Mouse (Mus musculus): Measurements from ENCODE around the gene Ankle1. TPM values are rescaled to one million over a fixed set of nuclear protein-coding genes. Genes with fewer than 3 reads are reported as not detected.

Gene Ankle1
- polyA plus RNA-seq, 1 experiment from 2014 or later = 16.3 TPM

DNA sequence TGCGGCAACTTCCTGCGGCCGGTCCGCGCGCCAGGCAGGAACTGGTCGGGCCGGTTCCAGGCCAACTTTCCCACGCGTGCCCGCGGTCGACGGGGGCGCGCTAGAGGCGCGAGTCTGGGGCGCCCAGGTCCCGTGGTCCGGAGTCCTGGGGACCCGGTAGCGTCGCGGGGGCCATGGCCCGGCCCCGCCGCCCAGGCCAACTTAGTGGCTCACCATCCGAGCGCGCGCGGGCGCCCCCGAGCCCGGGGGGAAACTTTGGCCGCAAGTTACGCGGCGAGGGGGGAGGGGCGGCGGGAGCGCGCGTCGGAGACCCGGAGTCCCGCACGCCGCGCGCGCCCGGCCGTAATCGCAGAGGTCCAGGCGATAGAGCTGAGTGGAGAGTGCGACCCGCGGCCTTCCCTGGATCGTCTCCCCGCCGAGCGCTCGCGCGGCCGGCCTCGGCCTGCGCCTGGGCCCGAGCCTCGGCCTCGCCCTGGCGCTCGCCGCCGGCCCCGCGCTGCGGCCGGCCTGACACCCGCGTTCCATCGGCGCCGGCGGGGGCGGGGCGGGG lies 24.3 kb upstream of the Ankle1 start, which contains the start of gene Nr2f6:
Nr2f6 (minus strand) TSS at position 540 of the 550 bp plus-strand sequence.
- ATAC-seq (ENCODE audit: low FRiP score) (peak; percentile 25), DNase-seq (ENCODE audit: low spot score, missing footprints) (peak; percentile 98)
- peaks cover 4% of the 10 kb centered on the region; the same call in 1 of the 2 replicates for H3K36me3 ChIP-seq (ENCODE audit: control insufficient read depth, insufficient read depth, low read length)
- peak within 1 kb of the TSS; percentile 98 for H3K4me2 ChIP-seq
- H3K4me1 ChIP-seq (ENCODE audit: control insufficient read depth, insufficient read depth, low read length) = peaks cover 40% of the 10 kb centered on the region
- WGBS = under 1% methylated on average over 57 of the region's 89 CpGs
- no peaks in the 10 kb centered on the region for H3K9me3 ChIP-seq (ENCODE audit: control insufficient read depth, low read length)
- H3K4me3 ChIP-seq (ENCODE audit: low read depth, low read length) = peak within 1 kb of the TSS; percentile 89
- peak within 1 kb of the TSS; percentile 91 for H3K27ac ChIP-seq (ENCODE audit: low read depth, low read length)
- H3K27me3 ChIP-seq (ENCODE audit: control insufficient read depth, insufficient read depth, low read length) = no peaks in the 10 kb centered on the region
- H3K9ac ChIP-seq (ENCODE audit: low read length) = peak within 1 kb of the TSS; percentile 90

DNA sequence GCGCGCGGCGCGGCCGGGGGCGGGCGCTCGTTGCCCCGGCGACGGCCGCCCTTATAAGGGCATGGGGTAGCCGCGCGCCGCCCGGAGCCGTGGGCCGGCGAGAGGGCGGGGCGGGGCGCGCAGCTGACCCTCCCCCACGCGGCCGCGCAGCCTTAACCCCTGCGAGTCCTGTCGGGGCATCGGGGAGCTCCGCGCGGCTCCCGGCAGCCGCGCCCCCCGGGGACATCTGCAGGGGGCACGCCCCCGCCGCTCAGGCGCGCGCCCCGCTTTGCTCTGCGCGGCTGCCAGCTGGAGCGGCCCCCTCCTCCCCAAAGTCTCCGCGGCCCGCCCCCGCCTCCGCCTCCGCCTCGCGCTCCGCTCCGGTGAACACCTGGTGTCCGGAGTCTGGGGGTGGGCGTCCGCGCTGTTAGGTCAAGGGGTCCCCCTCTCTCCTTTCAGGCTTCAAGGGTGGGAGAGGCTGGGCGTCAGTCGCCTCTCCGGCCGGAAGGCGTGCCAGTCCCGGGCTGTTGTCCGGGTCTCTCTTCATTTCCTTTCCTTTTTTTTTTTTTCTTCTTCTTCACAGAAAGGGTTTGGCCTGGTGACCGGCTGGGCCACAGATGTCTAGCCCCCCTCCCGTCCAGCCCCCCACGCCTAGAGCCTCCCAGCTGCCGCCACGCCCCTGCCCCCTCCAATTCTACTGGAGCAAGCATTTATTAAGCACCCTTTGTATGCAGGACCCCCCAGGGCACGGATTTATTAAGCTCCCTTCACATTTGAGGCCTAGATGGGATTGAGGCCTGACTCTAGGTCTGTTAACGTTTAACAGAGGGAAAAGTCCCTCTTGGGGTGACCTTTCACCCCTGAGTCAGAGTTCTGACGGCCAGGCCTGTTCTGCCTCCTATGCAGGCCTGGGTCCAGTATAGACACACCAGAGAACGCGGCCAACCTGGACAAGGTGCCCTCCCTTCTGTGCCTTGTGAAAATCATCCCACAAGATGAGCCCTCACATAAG lies 23.5 kb upstream of the Ankle1 start:
- Histone ChIP-seq H3K36me3 (ENCODE audit: control insufficient read depth, insufficient read depth, low read length) (peaks cover 4% of the 10 kb centered on the region; the same call in 1 of the 2 replicates), H3K9ac (ENCODE audit: low read length) (peak overlapping the region; percentile 90), H3K4me1 (ENCODE audit: control insufficient read depth, insufficient read depth, low read length) (peaks cover 35% of the 10 kb centered on the region), H3K9me3 (ENCODE audit: control insufficient read depth, low read length) (no peaks in the 10 kb centered on the region), H3K27ac (ENCODE audit: low read depth, low read length) (peak overlapping the region; percentile 91), H3K27me3 (ENCODE audit: control insufficient read depth, insufficient read depth, low read length) (no peaks in the 10 kb centered on the region), H3K4me2 (peak overlapping the region; percentile 98), H3K4me3 (ENCODE audit: low read depth, low read length) (peak overlapping the region; percentile 89)
- peak; percentile 99 for DNase-seq (ENCODE audit: low spot score, missing footprints)
- peak; percentile 88 for ATAC-seq (ENCODE audit: low FRiP score)
- WGBS = under 1% methylated on average over 76 of the region's 80 CpGs

DNA sequence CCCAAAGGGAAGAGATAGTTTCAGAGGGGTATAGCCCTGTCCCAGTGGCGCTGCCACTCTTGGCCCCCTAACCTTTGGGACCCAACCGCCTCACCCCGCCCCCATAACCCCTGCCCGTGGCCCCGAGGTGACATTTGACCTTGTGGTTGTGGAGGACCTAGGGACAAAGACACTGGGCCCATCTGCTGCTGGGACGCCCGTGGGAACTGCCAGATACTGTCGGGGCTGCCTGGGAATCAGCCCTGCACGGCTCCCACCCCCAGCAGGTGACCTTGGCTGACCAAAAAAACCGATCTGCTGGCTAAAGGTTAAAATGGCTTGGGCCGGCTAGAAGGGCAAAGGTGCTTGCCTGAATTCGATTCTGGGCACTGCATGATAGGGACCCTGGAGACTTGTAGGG lies 22.4 kb upstream of the Ankle1 start:
- no peak overlapping the region for H3K4me2 ChIP-seq
- no peaks in the 10 kb centered on the region for H3K9me3 ChIP-seq (ENCODE audit: control insufficient read depth, low read length)
- H3K27ac ChIP-seq (ENCODE audit: low read depth, low read length) = peak overlapping the region; percentile 91
- H3K9ac ChIP-seq (ENCODE audit: low read length) = no peak overlapping the region; the same call in 1 of the 2 replicates
- no peaks in the 10 kb centered on the region for H3K36me3 ChIP-seq (ENCODE audit: control insufficient read depth, insufficient read depth, low read length)
- peak; percentile 89 for DNase-seq (ENCODE audit: low spot score, missing footprints)
- H3K4me3 ChIP-seq (ENCODE audit: low read depth, low read length) = no peak overlapping the region
- H3K4me1 ChIP-seq (ENCODE audit: control insufficient read depth, insufficient read depth, low read length) = peaks cover 31% of the 10 kb centered on the region
- ATAC-seq (ENCODE audit: low FRiP score) = no peak
- 7% methylated on average over 12 of the region's 12 CpGs for WGBS
- H3K27me3 ChIP-seq (ENCODE audit: control insufficient read depth, insufficient read depth, low read length) = no peaks in the 10 kb centered on the region

DNA sequence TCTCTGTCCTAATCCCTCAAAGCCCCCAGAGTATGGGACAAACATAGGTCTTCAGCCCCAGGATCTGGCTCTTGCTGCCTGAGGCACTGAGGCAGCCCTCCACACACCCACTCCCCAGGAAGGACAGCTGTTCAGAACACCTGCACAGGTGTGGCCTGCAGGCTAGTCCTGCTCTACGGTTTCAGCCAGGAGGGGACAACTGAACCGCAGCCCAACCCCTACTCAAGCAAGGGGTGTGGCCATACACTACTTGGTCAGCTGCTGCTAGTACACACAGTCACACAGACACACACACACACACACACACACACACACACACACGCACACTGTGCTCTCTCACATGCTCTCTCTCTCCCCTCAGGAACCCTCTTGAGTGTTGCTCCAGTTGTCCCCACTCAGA lies 21.9 kb upstream of the Ankle1 start:
- Histone ChIP-seq H3K27ac (ENCODE audit: low read depth, low read length) (peak overlapping the region; percentile 91), H3K36me3 (ENCODE audit: control insufficient read depth, insufficient read depth, low read length) (no peaks in the 10 kb centered on the region), H3K4me3 (ENCODE audit: low read depth, low read length) (no peak overlapping the region), H3K4me1 (ENCODE audit: control insufficient read depth, insufficient read depth, low read length) (peaks cover 28% of the 10 kb centered on the region), H3K27me3 (ENCODE audit: control insufficient read depth, insufficient read depth, low read length) (no peaks in the 10 kb centered on the region), H3K9ac (ENCODE audit: low read length) (no peak overlapping the region), H3K9me3 (ENCODE audit: control insufficient read depth, low read length) (no peaks in the 10 kb centered on the region), H3K4me2 (no peak overlapping the region)
- ATAC-seq (ENCODE audit: low FRiP score) (no peak), DNase-seq (ENCODE audit: low spot score, missing footprints) (peak; percentile 82)
- 35% methylated on average over 3 of the region's 3 CpGs for WGBS

DNA sequence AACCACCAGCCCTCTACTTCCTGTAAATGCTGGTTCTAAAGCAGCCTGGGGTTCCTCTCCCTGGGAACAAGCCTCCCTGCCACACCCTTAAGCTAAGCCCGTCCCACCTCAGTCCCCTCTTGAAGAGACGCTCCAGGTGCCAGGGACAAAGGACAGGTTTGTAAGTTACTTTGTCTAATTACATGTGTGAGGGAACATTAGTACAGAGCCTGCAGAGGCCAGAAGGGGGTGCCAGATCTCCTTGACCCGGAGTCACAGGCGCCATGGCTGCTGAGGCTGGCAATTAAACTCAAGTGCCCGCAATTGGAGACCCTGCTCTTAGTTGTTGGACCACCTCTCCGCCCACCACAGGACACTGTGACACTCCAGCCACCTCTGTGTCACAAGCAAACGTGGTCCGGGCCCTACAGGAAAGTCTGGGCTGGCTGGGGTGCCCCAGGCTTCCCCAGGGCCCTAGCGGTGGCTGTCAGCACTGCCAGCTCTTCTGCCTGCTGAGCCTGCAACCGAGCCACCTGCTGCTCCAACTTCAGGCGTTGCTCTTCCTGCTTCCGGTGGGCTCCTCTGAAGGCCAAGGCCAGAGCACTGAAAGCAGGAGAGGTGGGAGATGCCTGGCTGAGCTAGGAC lies 20.5 kb upstream of the Ankle1 start:
- Histone ChIP-seq H3K36me3 (ENCODE audit: control insufficient read depth, insufficient read depth, low read length) (no peaks in the 10 kb centered on the region), H3K27me3 (ENCODE audit: control insufficient read depth, insufficient read depth, low read length) (no peaks in the 10 kb centered on the region), H3K27ac (ENCODE audit: low read depth, low read length) (no peak overlapping the region), H3K4me3 (ENCODE audit: low read depth, low read length) (no peak overlapping the region), H3K9ac (ENCODE audit: low read length) (no peak overlapping the region), H3K4me1 (ENCODE audit: control insufficient read depth, insufficient read depth, low read length) (peaks cover 13% of the 10 kb centered on the region), H3K4me2 (no peak overlapping the region), H3K9me3 (ENCODE audit: control insufficient read depth, low read length) (no peaks in the 10 kb centered on the region)
- WGBS = 77% methylated on average over 12 of the region's 12 CpGs
- DNase-seq (ENCODE audit: low spot score, missing footprints) = no peak
- ATAC-seq (ENCODE audit: low FRiP score) = no peak

DNA sequence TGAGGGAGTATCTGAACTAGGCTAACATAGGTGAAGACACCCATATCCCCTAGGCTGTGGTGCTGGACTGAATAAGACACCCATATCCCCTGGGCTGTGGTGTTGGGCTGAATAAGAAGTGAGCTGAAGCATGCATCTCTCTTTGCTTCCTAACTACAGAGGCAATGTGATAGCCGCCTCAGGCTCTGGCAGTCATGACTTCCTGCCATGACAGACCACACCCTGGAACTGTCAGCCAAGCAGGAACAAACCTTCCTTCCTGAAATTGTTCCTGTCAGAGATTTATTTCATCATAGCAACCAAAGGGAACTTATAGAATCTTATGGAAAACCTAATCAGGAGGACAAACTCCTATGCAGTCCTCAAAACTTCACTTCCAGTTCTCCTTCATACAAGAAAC lies 17.5 kb upstream of the Ankle1 start:
- H3K27me3 ChIP-seq (ENCODE audit: control insufficient read depth, insufficient read depth, low read length) = no peaks in the 10 kb centered on the region
- H3K36me3 ChIP-seq (ENCODE audit: control insufficient read depth, insufficient read depth, low read length) = no peaks in the 10 kb centered on the region
- H3K9ac ChIP-seq (ENCODE audit: low read length) = no peak overlapping the region
- ATAC-seq (ENCODE audit: low FRiP score) (no peak), DNase-seq (ENCODE audit: low spot score, missing footprints) (no peak)
- no peak overlapping the region for H3K27ac ChIP-seq (ENCODE audit: low read depth, low read length)
- no peak overlapping the region for H3K4me3 ChIP-seq (ENCODE audit: low read depth, low read length)
- WGBS = 95% methylated on average over 1 of the region's 1 CpGs
- H3K4me2 ChIP-seq = no peak overlapping the region
- peaks cover 6% of the 10 kb centered on the region for H3K4me1 ChIP-seq (ENCODE audit: control insufficient read depth, insufficient read depth, low read length)
- H3K9me3 ChIP-seq (ENCODE audit: control insufficient read depth, low read length) = no peaks in the 10 kb centered on the region

DNA sequence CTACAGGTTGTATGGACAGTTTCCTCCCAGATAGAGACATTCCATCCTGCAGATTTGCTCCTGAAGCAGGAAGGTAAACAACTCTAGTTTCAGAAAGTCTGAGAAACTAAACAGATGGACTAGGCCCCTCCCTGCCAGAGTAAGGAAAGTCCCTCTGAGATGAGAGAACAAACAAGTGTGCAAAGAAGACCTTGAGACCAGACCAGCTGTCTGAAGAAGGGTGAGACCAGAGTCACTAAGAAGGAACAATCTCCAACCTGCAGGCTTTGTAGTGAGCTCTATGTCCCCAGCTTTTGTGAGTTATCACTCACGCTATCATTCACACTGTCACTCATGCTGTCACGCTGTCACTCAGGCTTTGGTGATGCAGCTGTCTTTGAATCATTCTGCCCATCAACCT lies 14.1 kb upstream of the Ankle1 start:
- Histone ChIP-seq H3K27me3 (ENCODE audit: control insufficient read depth, insufficient read depth, low read length) (no peaks in the 10 kb centered on the region), H3K36me3 (ENCODE audit: control insufficient read depth, insufficient read depth, low read length) (no peaks in the 10 kb centered on the region), H3K9ac (ENCODE audit: low read length) (no peak overlapping the region), H3K9me3 (ENCODE audit: control insufficient read depth, low read length) (no peaks in the 10 kb centered on the region), H3K4me2 (no peak overlapping the region), H3K27ac (ENCODE audit: low read depth, low read length) (no peak overlapping the region), H3K4me3 (ENCODE audit: low read depth, low read length) (no peak overlapping the region), H3K4me1 (ENCODE audit: control insufficient read depth, insufficient read depth, low read length) (0 out of 2 replicates have a peak, but pooled peaks cover 3% of the 10 kb centered on the region)
- DNase-seq (ENCODE audit: low spot score, missing footprints) (no peak), ATAC-seq (ENCODE audit: low FRiP score) (no peak)
- 85% methylated on average over 2 of the region's 2 CpGs for WGBS

DNA sequence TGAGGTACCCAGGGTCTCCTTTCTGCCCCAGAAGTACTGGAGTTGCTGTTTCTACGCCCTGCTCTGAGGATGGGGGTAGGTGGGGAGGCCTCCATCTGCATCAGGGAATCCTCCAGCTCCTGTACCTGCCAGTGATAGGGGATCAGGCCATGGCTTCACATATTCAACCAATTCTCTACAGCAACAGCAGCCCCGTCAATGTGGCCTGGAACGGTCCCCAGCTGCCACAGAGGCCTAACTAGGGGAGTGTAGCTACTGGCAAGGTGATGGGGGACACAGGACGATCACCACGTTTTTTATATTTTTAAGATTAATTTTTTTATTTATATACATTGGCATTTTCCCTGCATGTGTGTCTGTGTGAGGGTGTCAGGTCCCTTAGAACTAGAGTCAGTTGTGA lies 13.4 kb upstream of the Ankle1 start:
- Histone ChIP-seq H3K4me1 (ENCODE audit: control insufficient read depth, insufficient read depth, low read length) (peaks cover 6% of the 10 kb centered on the region), H3K27me3 (ENCODE audit: control insufficient read depth, insufficient read depth, low read length) (no peaks in the 10 kb centered on the region), H3K9me3 (ENCODE audit: control insufficient read depth, low read length) (no peaks in the 10 kb centered on the region), H3K27ac (ENCODE audit: low read depth, low read length) (no peak overlapping the region), H3K4me3 (ENCODE audit: low read depth, low read length) (no peak overlapping the region), H3K9ac (ENCODE audit: low read length) (no peak overlapping the region), H3K36me3 (ENCODE audit: control insufficient read depth, insufficient read depth, low read length) (no peaks in the 10 kb centered on the region), H3K4me2 (no peak overlapping the region)
- DNase-seq (ENCODE audit: low spot score, missing footprints) (no peak), ATAC-seq (ENCODE audit: low FRiP score) (no peak)
- WGBS = 66% methylated on average over 5 of the region's 5 CpGs

DNA sequence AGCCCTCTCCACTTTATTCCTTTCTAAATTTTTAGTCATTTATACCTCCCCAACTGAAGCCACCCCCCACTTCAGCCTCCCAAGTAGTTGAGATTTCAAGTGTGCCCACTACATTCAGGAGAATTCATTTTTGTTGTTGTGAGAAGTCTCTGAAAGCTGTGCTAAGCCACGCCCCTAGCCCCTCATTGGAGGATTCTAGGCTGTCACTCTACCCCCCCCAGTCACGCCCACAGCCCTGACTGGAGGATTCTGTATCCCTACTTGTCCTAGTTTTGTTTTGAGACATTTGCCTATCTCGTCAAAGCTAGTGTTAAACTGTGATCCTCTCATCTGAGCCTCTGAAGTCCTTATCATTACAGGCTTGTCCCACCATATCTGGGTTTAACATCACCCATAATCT lies 12.9 kb upstream of the Ankle1 start:
- ATAC-seq (ENCODE audit: low FRiP score) = no peak
- 4% methylated on average over 3 of the region's 3 CpGs for WGBS
- Histone ChIP-seq H3K36me3 (ENCODE audit: control insufficient read depth, insufficient read depth, low read length) (no peaks in the 10 kb centered on the region), H3K27me3 (ENCODE audit: control insufficient read depth, insufficient read depth, low read length) (no peaks in the 10 kb centered on the region), H3K9me3 (ENCODE audit: control insufficient read depth, low read length) (no peaks in the 10 kb centered on the region), H3K4me3 (ENCODE audit: low read depth, low read length) (no peak overlapping the region), H3K4me1 (ENCODE audit: control insufficient read depth, insufficient read depth, low read length) (peaks cover 9% of the 10 kb centered on the region), H3K4me2 (no peak overlapping the region), H3K9ac (ENCODE audit: low read length) (no peak overlapping the region), H3K27ac (ENCODE audit: low read depth, low read length) (no peak overlapping the region)
- DNase-seq (ENCODE audit: low spot score, missing footprints) = no peak
